Mouse (Mus musculus): ENCODE measurements around the gene Zranb3.
"Not testable (repeated sequence)": the region's sequence is repeated elsewhere in the genome, so short reads cannot be mapped to it uniquely, and the experiment has no call there.

Gene Zranb3

DNA sequence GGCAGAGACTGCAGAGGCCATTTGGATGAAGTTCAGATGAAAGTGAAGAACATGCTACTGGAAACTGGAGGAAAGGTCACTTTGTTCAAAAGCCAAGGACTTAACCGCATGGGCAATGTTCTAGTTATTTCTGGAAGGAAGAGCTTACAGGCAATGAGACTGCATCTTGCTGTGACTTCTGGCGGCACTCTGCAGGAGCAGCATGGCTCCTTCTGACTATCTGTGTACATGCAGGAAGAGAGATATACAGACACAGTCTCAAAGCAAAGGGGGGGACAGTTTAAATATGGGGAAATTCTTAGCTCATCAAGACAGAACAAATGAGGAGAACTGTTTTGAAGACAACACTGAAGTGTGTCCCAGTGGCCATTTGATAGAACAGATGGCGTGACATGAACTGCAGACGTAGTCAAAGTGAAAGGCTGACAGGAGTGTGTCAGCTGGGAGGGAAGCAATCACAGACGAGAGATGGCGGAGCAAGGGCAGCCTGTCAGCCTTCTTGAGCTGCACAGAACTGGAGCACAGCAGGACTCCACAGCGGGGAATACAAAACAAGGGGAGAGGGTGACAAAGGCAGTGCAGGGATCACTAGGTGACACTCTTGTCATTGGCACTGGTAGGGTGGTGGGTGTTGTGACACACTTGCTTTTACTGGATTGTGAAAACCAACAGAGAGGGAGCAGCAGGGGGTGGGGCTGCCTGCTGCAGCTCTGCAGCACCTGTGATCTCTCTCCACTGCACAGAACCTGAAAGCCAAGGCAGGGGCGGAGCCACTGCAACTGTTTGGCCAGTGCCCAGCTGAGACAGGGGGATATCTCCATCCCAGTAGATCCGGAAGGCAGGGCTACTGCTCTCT lies 112.7 kb downstream of the Zranb3 start:
- DNase-seq (ENCODE audit: low spot score in 2 of 2), result no peak

DNA sequence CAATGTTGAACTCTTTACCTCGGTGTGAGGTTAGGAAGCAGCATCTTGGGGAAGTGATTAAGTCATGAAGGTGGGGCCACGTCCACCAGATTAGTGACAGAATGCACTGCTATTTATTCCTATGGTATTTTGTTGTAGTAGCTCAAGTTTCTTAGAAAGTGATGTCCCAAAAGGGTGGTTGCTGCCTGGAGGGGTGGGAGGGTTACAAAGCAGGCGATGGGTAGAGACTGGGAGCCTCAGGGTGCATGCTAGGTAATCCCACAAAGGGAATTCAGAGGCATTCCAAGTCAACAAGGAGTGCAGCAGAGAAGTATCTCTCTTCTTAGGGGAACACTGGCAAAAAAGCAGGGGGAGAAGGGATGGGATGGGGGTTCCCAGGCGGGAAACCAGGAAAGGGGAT lies 113.5 kb downstream of the Zranb3 start:
- no peak for DNase-seq (ENCODE audit: low spot score in 2 of 2)

DNA sequence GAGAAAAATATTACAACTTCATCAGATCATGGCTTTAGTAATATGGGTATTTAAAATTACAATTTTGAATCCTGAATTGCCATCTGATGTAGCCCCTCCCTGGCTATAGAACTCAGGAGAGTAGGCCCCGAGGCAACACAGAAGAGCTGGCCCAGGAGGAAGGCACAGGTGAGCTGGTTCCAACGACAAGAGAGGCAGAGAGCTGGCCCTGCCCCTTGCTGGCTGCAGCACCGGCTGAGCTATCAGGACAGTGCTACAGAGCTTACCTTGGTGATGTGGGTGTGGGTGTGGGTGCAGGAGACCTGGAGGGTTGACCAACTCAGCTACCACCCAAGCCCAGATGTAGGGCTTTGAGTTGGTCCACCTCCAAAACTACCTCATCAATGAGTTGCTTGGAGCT lies 114.6 kb downstream of the Zranb3 start:
- DNase-seq (ENCODE audit: low spot score in 2 of 2), result no peak

DNA sequence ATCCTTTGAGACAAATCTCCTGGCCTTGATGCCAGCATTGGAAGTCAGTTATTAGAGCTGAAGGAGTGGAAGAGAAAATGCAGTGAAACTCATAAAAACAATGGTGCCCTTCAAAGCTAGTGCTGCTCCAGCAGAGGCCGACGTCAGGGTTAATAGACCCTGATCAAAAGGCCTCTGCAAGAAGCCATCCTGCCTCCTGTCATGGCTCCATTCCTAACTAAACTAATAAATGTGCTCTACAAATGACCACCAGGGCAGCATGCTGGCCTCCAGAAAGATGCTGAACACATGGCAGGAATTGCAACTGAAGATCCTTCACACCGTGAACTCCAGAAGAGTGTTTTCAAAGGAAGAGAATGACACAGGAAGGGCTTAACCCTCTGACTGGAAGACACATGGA lies 117.5 kb downstream of the Zranb3 start:
- no peak for DNase-seq (ENCODE audit: low spot score in 2 of 2)

DNA sequence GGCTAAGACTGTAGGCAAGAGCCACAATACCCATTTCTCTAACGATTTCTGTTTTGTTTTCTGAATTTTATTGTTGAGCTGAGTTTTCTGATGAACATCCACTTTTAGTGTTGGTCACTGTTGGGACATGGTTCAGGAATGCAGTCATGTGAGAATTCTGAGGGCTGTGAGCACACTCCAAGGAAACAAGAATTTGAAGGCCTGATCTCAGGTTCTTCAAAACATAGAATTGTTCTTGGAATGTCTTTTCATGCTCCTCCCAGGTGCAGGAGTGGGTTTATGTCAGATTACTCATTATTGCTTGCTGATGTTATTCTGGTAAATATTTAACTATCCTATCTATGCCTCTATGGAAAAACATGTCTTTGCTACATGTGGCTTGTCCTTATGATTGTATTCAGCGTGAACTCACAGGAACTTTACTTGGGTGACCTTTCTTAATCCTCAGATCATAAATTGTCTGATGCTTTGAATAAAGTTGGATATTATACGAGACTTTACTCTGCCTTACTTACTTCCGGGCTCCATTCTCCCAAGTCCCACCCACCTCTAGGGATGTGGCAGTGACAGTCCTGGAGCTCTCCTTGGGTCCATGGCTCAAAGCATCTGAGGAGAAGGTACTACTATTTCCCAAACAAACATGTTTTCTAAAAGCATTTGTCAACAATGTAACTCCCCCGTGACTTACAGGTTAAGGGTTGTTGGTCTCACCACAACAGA lies 119.4 kb downstream of the Zranb3 start:
- DNase-seq (ENCODE audit: low spot score in 2 of 2), result no peak

DNA sequence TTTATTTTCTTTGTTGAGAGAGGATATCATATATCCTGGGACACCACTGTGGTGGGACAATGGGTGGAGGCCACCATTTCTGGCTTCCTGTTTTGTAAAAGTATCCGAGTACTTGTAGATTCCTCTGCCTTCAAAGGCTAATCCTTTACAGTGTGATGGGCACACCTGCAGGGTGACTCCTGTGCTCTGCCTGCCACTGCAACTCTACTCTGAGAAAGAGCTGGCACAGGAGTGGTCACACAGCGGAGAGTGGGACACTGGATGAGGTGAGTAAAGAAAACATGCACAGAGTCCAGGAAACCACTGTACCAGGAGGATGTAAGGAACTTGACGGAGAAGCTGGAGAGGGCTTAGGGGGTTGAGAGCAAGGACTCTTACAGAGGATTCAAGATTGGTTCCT lies 120.6 kb downstream of the Zranb3 start:
- no peak for DNase-seq (ENCODE audit: low spot score in 2 of 2)

DNA sequence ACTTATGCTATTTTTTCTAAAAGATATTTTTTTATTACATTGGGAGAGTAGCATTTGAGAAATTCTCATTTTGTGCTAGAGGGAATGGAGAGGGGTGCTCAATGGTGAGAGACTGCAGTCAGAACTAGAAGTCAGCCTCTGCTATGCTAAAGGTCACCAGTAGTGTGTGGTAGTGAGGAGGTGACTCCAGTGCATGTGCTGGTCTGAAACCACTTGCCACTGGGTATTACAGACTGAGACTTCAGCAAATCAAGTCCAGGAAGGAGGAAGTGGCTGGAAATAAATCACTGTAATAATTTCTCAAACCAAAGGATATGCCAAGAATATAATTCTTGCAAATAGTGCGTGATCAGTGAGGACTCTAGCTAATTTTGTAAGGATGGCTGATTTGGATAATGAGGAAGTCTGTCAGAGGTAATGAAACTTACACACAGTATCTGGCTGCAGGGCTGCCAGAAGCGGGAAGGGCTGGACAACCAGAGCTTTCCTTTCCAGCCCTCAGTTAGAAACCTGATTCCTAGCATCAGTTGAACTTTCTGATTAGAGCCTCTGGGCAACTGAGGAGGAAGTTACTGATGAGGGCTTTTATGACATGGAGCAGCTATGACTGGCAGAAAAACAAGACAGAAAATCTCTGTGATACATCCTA lies 121.8 kb downstream of the Zranb3 start:
- DNase-seq (ENCODE audit: low spot score in 2 of 2), result no peak

DNA sequence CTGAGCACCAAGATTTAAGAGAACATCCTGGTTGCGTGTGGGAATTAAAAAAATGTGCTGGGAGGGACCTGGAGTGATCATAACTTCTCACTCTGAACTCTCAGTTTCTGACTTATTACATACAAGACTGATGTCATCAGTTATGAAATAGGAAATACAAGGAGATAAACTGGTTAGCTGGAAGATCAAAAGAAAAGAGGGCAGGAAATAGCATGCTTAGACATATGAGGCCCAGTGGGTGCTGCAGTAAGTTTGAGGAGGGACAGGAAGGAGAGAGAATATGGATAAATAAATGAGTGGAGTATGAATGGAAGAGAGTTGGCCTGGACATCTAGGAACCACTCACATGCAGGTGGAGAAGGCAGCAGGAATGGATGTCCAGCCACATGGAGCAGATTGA lies 124.7 kb downstream of the Zranb3 start:
- no peak for DNase-seq (ENCODE audit: low spot score in 2 of 2)

DNA sequence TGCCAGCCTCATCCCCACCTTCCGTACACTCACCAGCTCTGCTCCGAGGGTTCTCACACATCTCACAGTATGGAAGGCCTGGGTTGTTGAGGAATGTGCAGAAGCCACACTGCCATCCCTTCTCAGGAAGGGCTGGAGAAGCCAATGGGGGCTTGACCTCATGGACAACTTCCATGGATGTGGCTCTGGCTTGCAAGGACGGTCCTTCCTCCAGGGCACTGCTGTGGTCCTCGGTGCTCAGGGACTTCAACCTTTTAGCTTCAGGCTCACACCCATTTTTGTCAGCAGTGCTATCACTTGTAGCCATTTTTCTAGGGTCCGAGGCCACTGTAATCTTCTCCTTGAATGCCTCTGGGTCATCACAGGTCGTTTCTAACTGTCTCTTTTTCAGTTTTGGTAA lies 126.7 kb downstream of the Zranb3 start:
- DNase-seq (ENCODE audit: low spot score in 2 of 2), result no peak

DNA sequence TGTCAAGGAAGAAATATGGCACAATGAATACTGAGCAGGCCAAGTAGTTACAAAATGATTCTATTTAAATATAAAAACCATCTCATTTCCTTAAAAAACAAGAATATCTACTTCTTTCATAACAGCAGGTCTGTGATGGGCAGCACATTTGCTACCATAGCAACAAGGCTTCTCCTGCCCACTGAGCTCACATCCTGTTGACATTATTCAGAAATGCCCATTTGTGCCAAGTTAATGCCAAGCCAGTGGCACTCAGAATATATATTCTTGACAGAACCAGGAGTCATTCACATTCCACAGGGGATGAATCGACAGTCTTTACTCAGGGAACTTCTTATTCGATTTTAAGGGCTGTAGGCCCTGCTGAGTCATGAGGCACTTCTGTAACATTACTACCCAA lies 127.2 kb downstream of the Zranb3 start:
- no peak for DNase-seq (ENCODE audit: low spot score in 2 of 2)

DNA sequence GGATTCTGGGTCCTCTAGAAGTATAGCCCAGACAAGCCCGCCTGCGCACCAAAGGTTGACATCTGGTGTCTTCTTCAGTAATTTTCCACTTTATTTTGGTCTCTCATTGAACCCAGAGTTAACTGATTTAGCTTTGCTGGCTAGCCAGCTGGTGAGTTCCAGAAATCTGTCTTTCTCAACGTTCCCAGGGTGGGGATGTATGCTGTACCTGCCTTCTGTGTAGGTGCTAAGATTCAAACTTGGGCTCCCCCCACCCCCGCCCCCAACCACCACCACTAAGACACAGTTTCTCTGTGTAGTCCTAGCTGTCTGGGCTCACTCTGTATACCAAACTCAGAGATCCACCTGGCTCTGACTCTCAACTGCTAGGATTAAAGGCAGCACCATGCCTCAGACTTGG lies 128.8 kb downstream of the Zranb3 start:
- no peak for DNase-seq (ENCODE audit: low spot score in 2 of 2)

DNA sequence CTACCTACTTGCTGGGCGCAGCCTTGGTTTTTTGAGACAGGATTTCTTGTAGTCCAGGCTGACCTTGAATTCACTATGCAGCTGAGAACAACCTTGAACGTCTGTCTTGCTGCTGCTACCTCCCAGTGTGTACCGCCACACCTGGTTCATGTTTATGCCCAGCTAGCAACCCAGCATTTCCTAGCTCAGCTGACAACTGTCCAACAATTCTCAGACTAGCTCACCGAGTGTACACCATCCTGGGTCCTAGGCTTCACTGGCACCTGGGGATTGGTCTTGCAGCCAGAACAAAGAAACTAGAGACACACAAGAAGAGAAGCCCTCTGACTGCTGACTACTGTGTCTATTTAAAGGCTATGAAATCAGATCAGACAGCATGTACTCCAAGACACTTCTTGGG lies 132.0 kb downstream of the Zranb3 start:
- DNase-seq (ENCODE audit: low spot score in 2 of 2), result no peak

DNA sequence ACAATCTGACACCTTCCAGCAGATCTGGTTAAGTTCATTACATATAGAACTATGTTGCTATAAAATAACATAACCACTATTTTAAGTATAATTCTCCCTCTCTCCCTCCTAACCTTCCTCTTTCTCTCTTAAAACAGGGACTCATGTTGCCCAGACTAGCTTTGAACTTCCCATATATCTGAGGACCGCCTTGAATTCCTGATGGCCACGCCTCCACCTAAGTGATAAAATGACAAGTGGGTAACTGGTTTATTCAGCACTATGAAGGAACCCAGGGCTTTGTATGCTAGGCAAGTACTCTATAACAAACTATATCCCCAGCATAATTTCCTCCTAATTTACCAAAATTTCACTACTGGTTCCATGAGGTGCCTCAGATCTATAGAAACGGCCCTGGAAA lies 139.5 kb downstream of the Zranb3 start:
- DNase-seq (ENCODE audit: low spot score in 2 of 2), result no peak

DNA sequence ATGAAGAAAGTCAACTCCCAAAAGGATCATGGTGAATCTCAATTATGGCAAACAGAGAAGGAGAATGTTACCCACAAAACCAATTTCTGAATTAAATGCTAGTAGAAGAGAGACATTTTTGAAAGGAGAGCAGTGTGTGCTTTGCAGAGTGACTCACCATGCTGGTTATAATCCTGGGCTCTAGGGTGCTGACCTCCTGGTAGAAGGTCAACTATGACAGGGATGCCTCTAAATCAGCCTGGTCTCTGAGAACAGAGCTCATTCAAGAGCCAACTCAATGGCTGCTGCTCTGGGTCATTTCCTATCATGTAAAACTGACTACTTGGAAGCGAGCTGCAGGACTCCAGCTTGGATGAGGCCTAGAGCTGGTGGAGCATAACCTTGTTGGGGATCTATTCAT lies 141.7 kb downstream of the Zranb3 start:
- no peak for DNase-seq (ENCODE audit: low spot score in 2 of 2)

DNA sequence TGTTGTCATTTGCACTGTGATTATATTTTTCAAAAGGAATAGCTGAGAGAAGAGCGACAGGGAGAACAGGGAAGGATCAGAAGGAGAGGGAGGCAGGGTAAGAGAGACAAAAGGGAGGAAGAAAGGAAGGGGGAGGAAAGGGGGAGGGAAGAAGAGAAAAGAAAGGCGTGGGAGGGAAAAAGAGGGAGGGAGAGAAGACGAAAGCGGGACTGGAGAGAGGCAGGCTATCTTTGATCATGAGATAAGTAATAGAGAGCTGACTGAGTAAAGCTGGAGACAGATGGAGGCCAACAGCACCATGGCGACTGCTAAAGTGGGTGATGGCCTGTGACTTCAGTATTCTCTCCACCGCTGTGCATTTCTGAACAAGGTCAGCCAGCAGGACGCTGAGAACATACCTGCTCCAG lies 143.5 kb downstream of the Zranb3 start:
- no peak for DNase-seq (ENCODE audit: low spot score in 2 of 2)

DNA sequence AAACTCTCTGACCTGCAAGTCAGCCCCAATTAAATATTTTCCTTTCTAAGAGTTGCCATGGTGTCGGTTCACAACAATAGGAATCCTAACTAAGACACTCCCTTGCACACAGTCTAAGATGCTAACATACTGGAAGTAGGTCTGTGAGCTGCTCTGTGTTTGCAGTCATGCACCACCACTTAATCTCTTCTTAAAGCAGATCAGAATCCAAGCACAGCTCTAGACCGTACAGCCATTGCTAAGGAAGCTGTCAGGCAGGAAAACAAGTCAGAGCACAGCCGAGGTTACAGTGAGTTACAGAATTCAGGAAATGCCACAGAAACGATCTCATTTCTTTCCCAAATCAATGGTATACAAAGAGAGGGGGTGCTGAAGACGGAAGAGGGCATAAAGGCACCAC lies 144.0 kb downstream of the Zranb3 start:
- DNase-seq (ENCODE audit: low spot score in 2 of 2), result no peak

DNA sequence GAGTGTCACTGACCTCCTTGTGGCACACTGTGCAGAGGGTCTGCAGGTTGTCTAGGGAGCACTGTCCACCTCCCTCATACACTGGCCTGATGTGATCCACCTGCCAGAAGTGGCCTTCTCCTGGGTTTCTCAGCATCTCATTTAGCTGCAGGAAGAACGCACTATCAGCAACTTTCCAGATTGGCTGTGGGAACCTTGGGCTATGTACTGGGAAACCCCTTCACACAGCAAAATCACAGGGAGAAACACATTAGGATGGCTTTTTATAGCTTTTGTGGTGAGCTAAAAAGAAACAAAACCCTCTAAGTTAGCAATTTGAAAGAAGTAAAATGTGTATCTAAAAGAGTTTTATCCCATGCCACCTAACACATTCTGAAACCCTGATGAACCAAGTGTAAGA lies 146.3 kb downstream of the Zranb3 start:
- no peak for DNase-seq (ENCODE audit: low spot score in 2 of 2)

DNA sequence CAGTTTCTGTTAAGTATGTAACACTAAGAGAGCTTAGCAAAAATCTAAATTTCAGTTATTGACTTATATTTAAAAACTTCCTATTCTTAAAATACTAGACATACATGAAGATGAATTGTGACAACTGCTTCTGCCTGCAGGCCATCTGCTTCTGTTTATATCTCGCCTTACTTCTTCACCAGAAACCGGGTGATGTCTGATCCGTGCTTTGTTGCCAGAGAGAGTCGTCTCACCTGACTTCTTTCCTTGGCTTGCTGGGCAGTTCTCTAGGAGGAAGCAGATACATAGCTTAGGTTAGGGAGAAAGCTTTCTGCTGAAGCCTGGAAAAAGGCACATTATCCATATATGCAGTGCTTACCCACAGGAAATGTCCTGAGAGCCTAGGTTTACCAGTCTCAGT lies 148.0 kb downstream of the Zranb3 start:
- no peak for DNase-seq (ENCODE audit: low spot score in 2 of 2)

DNA sequence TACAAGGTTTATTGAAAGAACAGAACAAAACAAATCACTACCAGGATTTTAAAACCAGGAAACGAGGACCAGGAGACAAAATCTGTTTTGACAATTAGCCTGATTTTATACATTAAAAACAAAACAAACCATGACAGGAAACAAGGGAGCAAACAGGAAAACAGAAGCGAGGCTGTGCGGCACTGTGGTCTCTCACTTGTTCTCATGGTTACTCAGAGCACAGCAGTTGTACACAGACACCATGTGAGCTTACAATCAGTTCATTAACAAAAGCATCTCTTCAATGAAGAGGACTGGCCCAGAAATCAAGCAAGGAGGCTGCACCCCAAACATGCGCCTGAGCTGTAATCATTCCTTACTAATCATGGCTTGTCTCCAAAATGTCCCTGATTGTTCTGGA lies 148.6 kb downstream of the Zranb3 start:
- not testable (repeated sequence) for DNase-seq (ENCODE audit: low spot score in 2 of 2)

DNA sequence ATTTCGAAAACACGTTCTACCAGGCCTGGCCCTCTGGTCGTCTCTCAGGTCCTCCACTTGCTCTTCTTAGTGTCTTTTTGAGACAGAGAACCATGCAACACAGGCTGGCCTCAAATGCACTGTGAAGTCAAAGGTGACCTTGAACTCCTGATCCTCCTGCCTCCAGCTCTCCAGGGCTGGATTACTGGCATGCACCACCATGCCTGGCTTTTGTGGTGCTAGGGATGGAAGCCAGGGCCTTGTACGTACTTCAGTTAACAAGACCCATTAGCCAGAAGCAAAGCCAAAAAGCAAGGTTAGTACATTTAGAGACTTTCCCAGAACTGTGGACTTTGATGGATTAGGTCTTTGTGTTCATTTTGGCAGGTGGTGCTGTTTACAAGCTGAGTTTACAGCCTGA lies 150.6 kb downstream of the Zranb3 start:
- DNase-seq (ENCODE audit: low spot score in 2 of 2), result no peak

DNA sequence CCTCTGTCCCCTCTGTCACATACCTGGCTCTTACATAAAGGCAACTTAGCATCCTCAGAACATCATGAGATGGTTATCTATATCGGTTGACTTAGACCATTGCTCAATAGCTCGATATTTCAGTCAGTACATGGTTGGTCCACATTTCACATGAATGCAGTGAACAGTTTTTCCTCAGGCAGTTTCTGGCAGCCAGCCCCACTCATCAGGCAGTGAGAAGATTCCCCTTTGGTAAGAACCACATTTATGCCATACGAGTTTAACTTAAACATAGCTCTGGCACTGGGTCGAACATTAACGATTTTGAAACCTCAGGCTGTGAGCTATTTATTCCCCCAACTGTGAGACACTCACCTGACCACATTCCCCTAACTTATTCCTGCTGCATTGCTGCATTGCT lies 154.1 kb downstream of the Zranb3 start:
- DNase-seq (ENCODE audit: low spot score in 2 of 2), result no peak

DNA sequence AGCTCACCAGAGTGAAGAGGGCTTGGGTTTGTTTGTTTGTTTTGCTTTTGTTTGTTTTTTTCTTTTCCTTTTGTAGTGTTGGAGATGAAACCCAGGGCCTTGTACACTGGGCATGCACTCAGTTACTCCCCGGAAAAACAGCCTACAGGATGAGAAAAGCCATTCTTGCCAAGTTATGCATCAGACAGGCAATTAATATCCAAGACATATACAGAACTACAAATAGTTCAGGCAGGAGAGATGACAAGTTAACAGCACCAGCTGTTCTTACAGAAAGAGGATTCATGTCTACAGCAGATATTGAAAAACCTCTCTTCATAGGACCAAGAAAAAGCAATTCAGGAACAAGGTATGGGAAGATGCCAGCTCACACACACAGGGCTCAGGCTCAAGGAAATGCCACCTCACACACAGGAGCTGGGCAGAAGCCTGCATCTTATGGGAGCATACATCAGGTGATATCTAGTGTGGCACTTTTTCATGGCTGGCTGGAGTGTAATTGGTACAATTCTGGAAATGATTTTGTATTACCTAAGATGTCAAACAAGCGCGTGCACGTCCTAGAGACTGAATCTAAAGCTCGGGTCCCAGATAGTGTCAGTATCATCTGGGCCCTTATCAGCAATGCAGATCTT lies 156.1 kb downstream of the Zranb3 start:
- DNase-seq (ENCODE audit: low spot score in 2 of 2), result no peak
